Mouse (Mus musculus) olfactory bulb, adult 2 months (tissue): ENCODE results near the gene Cwf19l2. TPM values are rescaled to one million over a fixed set of nuclear protein-coding genes. Genes with fewer than 3 reads are reported as not detected.
"Not testable (repeated sequence)": the region's sequence is repeated elsewhere in the genome, so short reads cannot be mapped to it uniquely, and the experiment has no call there.

Experiments
- H3K27ac ChIP-seq: fragments of 200-500 bp; 2 replicates; pipeline ENCODE4 v1.5.1; 2012; ENCODE audit warnings: low read depth, low read length; ENCODE audit not compliant: insufficient read depth
- H3K4me1 ChIP-seq: fragments of 200-500 bp; 2 replicates; pipeline ENCODE4 v1.6.1; 2012; ENCODE audit warnings: low read length; ENCODE audit not compliant: control insufficient read depth, insufficient read depth
- H3K4me3 ChIP-seq: fragments of 200-500 bp; 2 replicates; pipeline ENCODE4 v1.5.1; 2012; ENCODE audit warnings: mild to moderate bottlenecking, low read depth, low read length, moderate library complexity; ENCODE audit not compliant: insufficient read depth
- CTCF ChIP-seq: fragments of 200-500 bp; IDR thresholded peaks from 2 replicates; pipeline ENCODE4 v1.5.1; 2012; ENCODE audit warnings: low read depth, mild to moderate bottlenecking, low read length, moderate library complexity; ENCODE audit not compliant: insufficient read depth
- POLR2A ChIP-seq: fragments of 200-500 bp; IDR thresholded peaks from 2 replicates; pipeline ENCODE4 v1.6.1; 2012; ENCODE audit warnings: mild to moderate bottlenecking, low read depth, low read length, moderate library complexity; ENCODE audit not compliant: insufficient read depth
- WGBS: fragments of 180-500 bp; shearing (Covaris S2); methylation state at CpG from one replicate; pipeline ENCODE4 v1.1.7; 2018; 5-methylcytosine and 5-hydroxymethylcytosine counted together
- polyA plus RNA-seq: library from polyadenylated mRNA; stranded (reverse); fragments of >200 nt; gene quantifications from 2 replicates; pipeline ENCODE4 v1.2.4, GENCODE M21; 2012; ENCODE audit warnings: low replicate concordance; ENCODE audit not compliant: missing spikeins, insufficient read depth, insufficient read length

The Cwf19l2 gene
- not detected in 2 replicates for polyA plus RNA-seq

DNA sequence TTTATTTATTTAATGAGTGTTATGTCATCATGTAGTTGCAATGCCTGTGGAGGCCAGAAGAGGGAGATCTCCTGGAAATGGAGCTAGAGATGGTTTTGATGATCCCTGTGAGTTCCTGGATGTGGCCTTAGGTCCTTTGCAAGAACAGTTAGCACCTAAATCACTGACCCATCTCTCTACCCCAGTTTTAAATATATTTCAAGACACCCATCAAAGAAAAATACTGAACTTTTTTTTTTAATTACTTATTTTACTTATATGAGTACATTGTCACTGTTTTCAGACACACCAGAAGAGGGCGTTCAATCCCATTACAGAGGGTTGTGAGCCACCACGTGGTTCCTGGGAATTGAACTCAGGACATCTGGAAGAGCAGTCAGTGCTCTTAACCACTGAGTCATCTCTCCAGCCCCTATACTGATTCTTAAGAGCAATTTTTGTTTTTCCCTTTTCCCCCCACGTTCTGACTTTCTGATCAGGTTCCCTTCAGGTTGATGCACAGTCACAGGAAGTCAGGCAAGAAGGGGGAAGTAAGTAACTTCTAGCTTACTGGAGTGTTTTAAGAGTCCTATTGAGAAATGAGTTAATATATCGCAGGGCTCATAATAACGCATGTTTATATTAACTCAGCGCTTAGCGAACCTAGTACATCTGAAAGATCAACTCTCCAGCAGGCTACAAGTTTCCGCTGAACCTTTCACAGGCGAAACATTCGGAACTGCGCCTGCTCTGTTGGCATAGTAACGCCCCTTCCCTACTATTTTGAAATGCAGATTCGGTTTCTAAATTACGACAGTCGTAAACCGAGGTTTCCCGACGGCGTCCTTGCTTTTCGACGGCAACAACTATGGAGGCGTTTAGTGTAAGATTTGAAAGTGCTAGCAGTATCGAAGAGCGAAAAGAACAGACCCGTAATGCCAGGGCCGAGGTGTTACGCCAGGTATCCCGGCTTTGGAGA lies at the start of gene Cwf19l2:
TSS of gene Cwf19l2 (plus strand) at position 342 of the 958 bp plus-strand sequence.
- no peaks in the 10 kb centered on the region for H3K4me1 ChIP-seq
- peak within 1 kb of the TSS; percentile 62 for H3K4me3 ChIP-seq
- H3K27ac ChIP-seq: peak within 1 kb of the TSS; percentile 37; the same call in 1 of the 2 replicates
- whole genome bisulfite sequencing: under 1% methylated on average over 28 of the region's 28 CpGs
- TF ChIP-seq POLR2A (no peak), CTCF (no peak)

DNA sequence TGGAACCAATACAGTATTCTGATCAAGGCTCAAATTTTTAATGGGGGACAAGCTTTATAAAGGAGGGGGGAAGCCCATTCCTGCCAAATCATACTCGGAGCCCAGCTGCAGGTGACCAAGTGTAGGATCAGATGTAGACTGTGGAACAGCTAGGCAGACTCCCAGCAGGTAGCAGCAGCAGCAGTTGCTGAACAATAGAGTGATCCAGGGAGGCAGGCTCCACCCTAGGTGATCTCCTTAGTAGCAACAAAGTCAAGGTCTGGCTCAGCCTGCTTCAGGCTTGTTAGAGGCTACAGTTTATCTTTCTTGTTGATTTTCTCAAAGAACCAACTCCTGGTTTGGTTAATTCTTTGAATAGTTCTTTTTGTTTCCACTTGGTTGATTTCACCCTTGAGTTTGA lies 27.1 kb upstream of the Cwf19l2 start:
- 40% methylated on average over 1 of the region's 1 CpGs for WGBS

DNA sequence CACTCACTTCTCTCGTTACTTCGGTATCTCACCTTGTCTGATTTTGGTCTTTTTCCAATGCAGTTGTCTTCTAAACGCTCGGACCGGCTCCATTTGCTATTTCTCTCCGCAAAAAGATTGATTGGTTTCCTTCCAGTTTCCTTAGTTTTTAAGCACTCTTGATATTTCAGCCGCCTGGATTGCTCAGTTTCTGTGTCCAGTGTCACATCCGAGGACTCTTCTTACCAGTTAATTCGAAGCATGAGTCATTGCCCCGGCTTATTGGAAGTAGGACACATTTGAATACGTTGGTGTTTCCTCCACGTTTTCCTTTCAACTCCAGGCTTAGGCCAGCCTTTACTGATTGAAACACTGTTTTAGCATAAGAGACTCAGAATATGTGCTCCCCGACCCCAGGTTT lies 980 bp downstream of the Cwf19l2 start:
- Histone ChIP-seq H3K27ac (peak overlapping the region; percentile 26; the same call in 1 of the 2 replicates), H3K4me3 (peak overlapping the region; percentile 62), H3K4me1 (no peaks in the 10 kb centered on the region)
- TF ChIP-seq CTCF (no peak), POLR2A (no peak)
- under 1% methylated on average over 13 of the region's 13 CpGs for WGBS

More for the DNA sequence above, 27.1 kb upstream of the Cwf19l2 start:
- H3K27ac ChIP-seq, H3K4me1 ChIP-seq, H3K4me3 ChIP-seq: not testable (repeated sequence)

DNA sequence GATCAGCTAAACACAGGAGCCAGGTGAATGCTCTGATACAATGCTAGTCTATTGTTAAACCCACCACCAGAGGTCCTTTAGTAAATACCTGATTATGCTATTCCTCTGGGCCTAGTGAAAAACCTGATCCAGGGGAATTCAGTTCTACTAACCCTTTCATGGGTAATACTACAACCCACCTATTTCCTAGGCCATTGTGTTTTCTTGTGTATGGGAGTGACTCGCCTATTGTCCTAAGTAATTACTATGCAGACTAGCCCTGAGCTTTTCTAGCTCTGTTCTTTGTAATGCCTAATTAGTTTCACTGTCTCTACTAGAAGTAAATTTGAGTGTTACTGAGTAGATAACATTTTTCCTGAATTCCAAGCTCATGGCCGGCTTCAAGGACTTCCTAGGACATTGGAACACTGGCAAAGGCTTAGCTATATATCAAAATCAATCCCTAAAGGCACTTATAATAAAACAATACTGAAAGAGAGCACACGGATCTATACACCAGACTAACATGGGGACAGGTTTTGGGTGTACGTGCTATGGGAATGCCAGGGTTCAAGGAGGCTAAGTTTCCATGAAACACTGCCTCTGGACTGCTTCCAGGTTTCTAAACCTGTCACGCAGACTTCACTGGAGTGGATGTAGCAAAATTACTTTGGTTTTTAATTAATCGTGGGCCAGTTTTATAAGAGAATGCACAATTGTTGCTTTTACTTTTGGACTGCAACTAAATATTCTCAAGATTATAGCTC lies 36.3 kb downstream of the Cwf19l2 start:
- not testable (repeated sequence) for H3K4me1 ChIP-seq, H3K4me3 ChIP-seq, H3K27ac ChIP-seq
- 62% methylated on average over 6 of the region's 6 CpGs for WGBS

DNA sequence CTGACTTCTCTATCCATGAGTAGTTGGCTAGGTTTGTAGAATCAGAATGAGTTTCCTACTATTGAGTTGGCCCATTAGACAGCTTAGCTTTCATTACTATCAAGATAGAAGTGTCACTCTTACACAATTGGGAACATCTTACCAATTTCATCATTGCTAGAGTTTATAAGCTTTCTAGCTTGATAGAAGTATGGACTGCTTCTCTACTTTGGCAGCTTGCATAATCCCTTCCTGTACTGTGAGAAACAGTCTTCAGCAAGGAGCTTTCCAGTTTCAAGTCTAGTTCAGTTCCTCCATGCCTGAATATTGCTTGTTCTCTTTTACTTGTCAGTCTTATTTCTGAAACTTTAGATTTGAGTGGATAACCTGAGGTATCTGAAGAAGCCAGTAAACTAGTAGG lies 68.5 kb downstream of the Cwf19l2 start:
- TF ChIP-seq POLR2A (no peak), CTCF (no peak)
- Histone ChIP-seq H3K4me3 (no peak overlapping the region), H3K27ac (no peak overlapping the region), H3K4me1 (no peaks in the 10 kb centered on the region)

DNA sequence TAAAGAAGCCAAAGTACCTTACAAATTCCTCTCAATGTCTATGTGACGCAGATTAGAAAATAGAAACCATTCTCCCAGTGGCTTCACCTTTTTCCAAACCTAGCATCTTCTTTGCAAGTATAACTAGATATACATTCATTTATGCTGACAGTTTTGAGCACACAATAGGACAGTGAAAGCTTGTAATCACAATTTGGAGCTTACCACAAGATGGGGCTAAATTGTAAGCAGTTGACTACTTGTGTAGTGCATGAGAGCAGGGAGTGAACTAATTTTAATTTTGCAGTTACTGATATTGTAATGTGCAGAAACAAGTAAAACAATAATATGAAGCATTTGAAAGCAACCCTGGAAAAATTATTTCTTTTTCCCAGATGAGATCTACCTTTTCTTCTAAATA lies 115.3 kb downstream of the Cwf19l2 start:
- Histone ChIP-seq H3K4me1 (no peaks in the 10 kb centered on the region), H3K27ac (no peak overlapping the region), H3K4me3 (no peak overlapping the region)
- WGBS: 90% methylated on average over 1 of the region's 1 CpGs
- TF ChIP-seq CTCF: no peak
- TF ChIP-seq POLR2A: no peak

DNA sequence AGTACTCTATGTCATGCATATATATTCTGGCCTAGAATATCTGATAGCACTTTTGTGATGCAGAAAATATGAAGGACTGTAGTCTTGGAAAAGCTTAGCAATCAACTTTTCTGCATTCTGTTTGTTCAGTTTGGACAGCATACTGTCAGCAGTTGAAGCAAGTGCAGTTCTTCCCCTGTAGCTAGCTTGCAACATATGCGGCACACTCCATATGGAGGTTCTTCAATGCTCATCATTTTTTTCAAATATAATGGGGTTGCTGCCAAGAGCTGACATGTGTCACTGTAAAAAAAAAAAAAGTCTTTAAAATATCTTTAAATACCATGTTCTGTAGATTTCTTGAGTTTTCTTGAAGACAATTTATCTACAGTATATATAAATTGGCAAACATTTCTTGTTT lies 115.8 kb downstream of the Cwf19l2 start:
- WGBS: 98% methylated on average over 1 of the region's 1 CpGs
- TF ChIP-seq POLR2A (no peak), CTCF (no peak)
- Histone ChIP-seq H3K4me3 (no peak overlapping the region), H3K4me1 (no peaks in the 10 kb centered on the region), H3K27ac (no peak overlapping the region)

DNA sequence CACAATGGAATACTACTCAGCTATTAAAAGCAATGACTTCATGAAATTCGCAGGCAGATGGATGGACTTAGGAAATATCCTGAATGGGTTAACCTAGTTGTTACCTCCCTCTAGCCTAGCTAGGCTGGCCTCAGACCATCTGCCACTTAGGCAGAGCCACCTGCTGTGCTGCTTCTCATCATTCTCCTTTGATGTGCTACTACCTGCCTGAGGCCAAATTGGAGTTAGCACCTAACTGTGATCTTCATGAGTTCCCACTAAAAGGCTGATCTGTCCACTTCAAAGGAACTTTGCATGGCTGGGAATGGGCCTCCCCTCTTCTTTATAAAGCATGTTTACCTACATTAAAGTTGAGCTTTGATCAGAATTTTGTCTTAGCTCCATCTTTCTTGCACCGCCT lies 117.6 kb downstream of the Cwf19l2 start:
- no peak for TF ChIP-seq POLR2A
- TF ChIP-seq CTCF: no peak
- WGBS: 93% methylated on average over 2 of the region's 2 CpGs
- Histone ChIP-seq H3K27ac (no peak overlapping the region), H3K4me1 (no peaks in the 10 kb centered on the region), H3K4me3 (no peak overlapping the region)

Other genes starting within 250 kb of the Cwf19l2 start
- not detected in 2 replicates for gene Alkbh8, start 68.5 kb upstream of the Cwf19l2 start, polyA plus RNA-seq
- not detected in 2 replicates for gene Gucy1a2, start 129.2 kb downstream of the Cwf19l2 start, polyA plus RNA-seq